Mouse (Mus musculus) hindbrain, embryonic 14.5 days (tissue): Measurements from ENCODE around the gene Lemd2. TPM values are rescaled to one million over a fixed set of nuclear protein-coding genes. Genes with fewer than 3 reads are reported as not detected.
A peak's percentile ranks its signal among the peaks of the same experiment; 100 is the strongest.

Source experiments
- ATAC-seq: fragments of 200-750 bp; cut with Nextera tagmentation; 2 replicates; pipeline ENCODE4 v1.8.0; 2017; ENCODE audit warnings: moderate number of reproducible peaks, mild to moderate bottlenecking, moderate TSS enrichment, moderate library complexity; ENCODE audit not compliant: low FRiP score
- DNase-seq: peaks from one replicate; pipeline ENCODE4 v3.0.0-alpha.2; 2015; ENCODE audit warnings: low spot score
- H3K27ac ChIP-seq: fragments of 300-500 bp; sonication (generic); 2 replicates; pipeline ENCODE4 v1.5.1; 2014; ENCODE audit warnings: mild to moderate bottlenecking, moderate library complexity
- H3K27me3 ChIP-seq: fragments of 300-500 bp; sonication (generic); 2 replicates; pipeline ENCODE4 v1.6.1; 2014; ENCODE audit warnings: mild to moderate bottlenecking, low read length, mixed read lengths; ENCODE audit not compliant: control insufficient read depth, insufficient read depth
- H3K36me3 ChIP-seq: fragments of 300-500 bp; sonication (generic); replicated peaks from 2 replicates; pipeline ENCODE4 v1.6.1; 2014; ENCODE audit not compliant: control insufficient read depth, insufficient read depth
- H3K4me1 ChIP-seq: fragments of 300-500 bp; sonication (generic); replicated peaks from 2 replicates; pipeline ENCODE4 v1.6.1; 2014; ENCODE audit warnings: antibody characterized with exemption, low read length, mixed read lengths; ENCODE audit not compliant: control insufficient read depth, insufficient read depth
- H3K4me2 ChIP-seq: fragments of 300-500 bp; sonication (generic); replicated peaks from 2 replicates; pipeline ENCODE4 v1.6.1; 2014; ENCODE audit warnings: mild to moderate bottlenecking, moderate library complexity
- H3K4me3 ChIP-seq: fragments of 300-500 bp; sonication (generic); replicated peaks from 2 replicates; pipeline ENCODE4 v1.5.1; 2014; ENCODE audit warnings: mild to moderate bottlenecking, low read length
- H3K9ac ChIP-seq: fragments of 300-500 bp; sonication (generic); 2 replicates; pipeline ENCODE4 v1.6.1; 2014
- H3K9me3 ChIP-seq: fragments of 300-500 bp; sonication (generic); 2 replicates; pipeline ENCODE4 v1.6.1; 2016; ENCODE audit warnings: low read length; ENCODE audit not compliant: control insufficient read depth
- WGBS: fragments of 180-500 bp; shearing (Covaris S2); extraction: QIAGEN DNeasy Blood & Tissue Kit; methylation state at CpG from one replicate; pipeline ENCODE4 v1.1.7; 2014; 5-methylcytosine and 5-hydroxymethylcytosine counted together
- polyA plus RNA-seq: library from polyadenylated mRNA; unstranded; fragments of >200 nt; fragmentation: Nextera tagmentation; extraction: Ambion mirVana; gene quantifications from 2 replicates; pipeline ENCODE4 v1.2.1, GENCODE M21; 2014

The Lemd2 gene
- 24.3 and 24.9 TPM in 2 replicates for polyA plus RNA-seq

- peak; percentile 92 for ATAC-seq
- peak within 1 kb of the TSS; percentile 97 for H3K9ac ChIP-seq
- peak within 1 kb of the TSS; percentile 89 for H3K4me2 ChIP-seq
- DNase-seq, result peak; percentile 93
- no peaks in the 10 kb centered on the region for H3K27me3 ChIP-seq
- peak within 1 kb of the TSS; percentile 97 for H3K27ac ChIP-seq
- H3K4me3 ChIP-seq, result peak within 1 kb of the TSS; percentile 87
- 6% methylated on average over 64 of the region's 97 CpGs for WGBS
- peaks cover 24% of the 10 kb centered on the region for H3K36me3 ChIP-seq
- H3K9me3 ChIP-seq, result no peaks in the 10 kb centered on the region
- peaks cover 27% of the 10 kb centered on the region for H3K4me1 ChIP-seq
These were observed at the start of gene Lemd2 for GRCm38 (mm10) chr17:27204075-27204909. Gene Lemd2, minus strand, starts transcription at chr17:27204469.

- Histone ChIP-seq H3K36me3 (no peaks in the 10 kb centered on the region), H3K4me3 (no peak overlapping the region), H3K4me2 (no peak overlapping the region), H3K9ac (no peak overlapping the region), H3K27me3 (no peaks in the 10 kb centered on the region), H3K9me3 (no peaks in the 10 kb centered on the region), H3K27ac (no peak overlapping the region), H3K4me1 (no peaks in the 10 kb centered on the region; the same call in 1 of the 2 replicates)
- ATAC-seq, result no peak
- 46% methylated on average over 6 of the region's 6 CpGs for WGBS
- DNase-seq, result no peak
These were observed 46.9 kb upstream of the Lemd2 start for GRCm38 (mm10) chr17:27251150-27251549.

GRCm38 (mm10) chr17:27250461-27250860 lies 46.2 kb upstream of the Lemd2 start:
- Histone ChIP-seq H3K4me2 (no peak overlapping the region; the same call in 1 of the 2 replicates), H3K9ac (no peak overlapping the region), H3K27ac (no peak overlapping the region; the same call in 1 of the 2 replicates), H3K36me3 (no peaks in the 10 kb centered on the region), H3K4me1 (no peaks in the 10 kb centered on the region; the same call in 1 of the 2 replicates), H3K9me3 (no peaks in the 10 kb centered on the region), H3K4me3 (no peak overlapping the region), H3K27me3 (no peaks in the 10 kb centered on the region)
- ATAC-seq (no peak), DNase-seq (no peak)
- 19% methylated on average over 4 of the region's 4 CpGs for WGBS

- Histone ChIP-seq H3K4me1 (no peaks in the 10 kb centered on the region; the same call in 1 of the 2 replicates), H3K4me3 (no peak overlapping the region), H3K9me3 (no peaks in the 10 kb centered on the region), H3K27ac (no peak overlapping the region), H3K4me2 (no peak overlapping the region), H3K27me3 (no peaks in the 10 kb centered on the region), H3K9ac (no peak overlapping the region), H3K36me3 (no peaks in the 10 kb centered on the region)
- WGBS, result 57% methylated on average over 3 of the region's 3 CpGs
- DNase-seq (no peak), ATAC-seq (no peak)
These were observed 44.8 kb upstream of the Lemd2 start for GRCm38 (mm10) chr17:27249073-27249472.

- Histone ChIP-seq H3K9ac (no peak overlapping the region), H3K27ac (no peak overlapping the region), H3K4me3 (no peak overlapping the region), H3K27me3 (no peaks in the 10 kb centered on the region), H3K4me2 (no peak overlapping the region), H3K36me3 (no peaks in the 10 kb centered on the region), H3K9me3 (no peaks in the 10 kb centered on the region), H3K4me1 (no peaks in the 10 kb centered on the region; the same call in 1 of the 2 replicates)
- 89% methylated on average over 6 of the region's 6 CpGs for WGBS
- no peak; the same call in 1 of the 2 replicates for ATAC-seq
- DNase-seq, result no peak
These were observed 43.6 kb upstream of the Lemd2 start for GRCm38 (mm10) chr17:27247680-27248386.

- Histone ChIP-seq H3K27me3 (no peaks in the 10 kb centered on the region), H3K9ac (no peak overlapping the region), H3K27ac (no peak overlapping the region), H3K4me3 (no peak overlapping the region), H3K4me1 (peaks cover 9% of the 10 kb centered on the region), H3K4me2 (no peak overlapping the region), H3K9me3 (no peaks in the 10 kb centered on the region), H3K36me3 (no peaks in the 10 kb centered on the region)
- ATAC-seq (no peak), DNase-seq (no peak)
- WGBS, result 83% methylated on average over 10 of the region's 10 CpGs
These were observed 41.6 kb upstream of the Lemd2 start for GRCm38 (mm10) chr17:27245851-27246381.

- no peaks in the 10 kb centered on the region for H3K36me3 ChIP-seq
- H3K9me3 ChIP-seq, result no peaks in the 10 kb centered on the region
- H3K27ac ChIP-seq, result no peak overlapping the region
- no peak for DNase-seq
- H3K27me3 ChIP-seq, result no peaks in the 10 kb centered on the region
- H3K4me2 ChIP-seq, result no peak overlapping the region
- WGBS, result 74% methylated on average over 4 of the region's 4 CpGs
- no peak overlapping the region for H3K4me3 ChIP-seq
- no peak for ATAC-seq
- H3K4me1 ChIP-seq, result peaks cover 9% of the 10 kb centered on the region; the same call in 1 of the 2 replicates
- H3K9ac ChIP-seq, result no peak overlapping the region
These were observed 40.6 kb upstream of the Lemd2 start for GRCm38 (mm10) chr17:27244912-27245311.

GRCm38 (mm10) chr17:27242194-27243189 lies 38.2 kb upstream of the Lemd2 start:
- no peaks in the 10 kb centered on the region for H3K9me3 ChIP-seq
- H3K4me2 ChIP-seq, result no peak overlapping the region
- 57% methylated on average over 18 of the region's 18 CpGs for WGBS
- peak overlapping the region; percentile 23; the same call in 1 of the 2 replicates for H3K27ac ChIP-seq
- peaks cover 9% of the 10 kb centered on the region; the same call in 1 of the 2 replicates for H3K4me1 ChIP-seq
- H3K4me3 ChIP-seq, result no peak overlapping the region
- no peak overlapping the region for H3K9ac ChIP-seq
- H3K36me3 ChIP-seq, result no peaks in the 10 kb centered on the region
- H3K27me3 ChIP-seq, result no peaks in the 10 kb centered on the region
- ATAC-seq (no peak), DNase-seq (peak; percentile 61)
